Mouse (Mus musculus): Measurements from ENCODE around the gene Gm20388. TPM values are rescaled to one million over a fixed set of nuclear protein-coding genes. Genes with fewer than 3 reads are reported as not detected.

Gm20388 gene
- polyA plus RNA-seq, 1 experiment from 2014 or later: 5.5 TPM

DNA sequence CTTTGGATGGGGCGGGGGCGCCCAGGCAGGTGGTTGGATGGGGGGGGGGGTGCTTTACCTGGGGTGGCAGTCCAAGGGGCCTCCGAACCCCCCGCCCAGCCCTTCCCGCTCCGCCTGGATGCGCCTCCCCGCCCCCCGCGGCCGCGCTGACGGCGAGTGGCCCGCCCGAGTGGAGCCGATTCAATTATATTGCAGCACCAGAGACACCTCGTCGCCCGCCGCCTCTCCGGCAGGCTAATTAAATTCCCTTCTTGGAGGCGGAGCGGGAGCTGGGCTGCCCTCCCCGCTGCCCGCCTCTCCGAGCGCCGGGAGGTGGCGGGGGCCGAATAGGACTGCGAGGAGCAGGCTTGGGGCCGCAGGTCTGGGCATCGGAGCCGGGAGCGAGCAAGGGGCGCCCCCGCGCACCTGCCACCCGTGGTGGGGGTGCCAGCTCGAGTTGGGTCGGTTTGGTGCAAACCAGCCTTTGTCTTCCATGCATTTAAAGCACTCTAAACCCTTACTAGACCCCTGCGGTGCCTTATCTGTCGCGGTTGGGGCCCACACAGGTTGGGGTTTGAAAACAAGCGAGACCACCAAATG lies 627.3 kb downstream of the Gm20388 start:
- H3K4me2 ChIP-seq: peak overlapping the region; percentile 98
- ATAC-seq (ENCODE audit: borderline replicate concordance, extremely low read depth, low FRiP score, low TSS enrichment): no peak
- H3K9me3 ChIP-seq: no peaks in the 10 kb centered on the region
- H3K36me3 ChIP-seq: no peaks in the 10 kb centered on the region
- peaks cover 89% of the 10 kb centered on the region for H3K4me1 ChIP-seq
- peak overlapping the region; percentile 97 for H3K27ac ChIP-seq
- H3K27me3 ChIP-seq: no peaks in the 10 kb centered on the region
- H3K9ac ChIP-seq: peak overlapping the region; percentile 48
- 2% methylated on average over 45 of the region's 46 CpGs for WGBS
- peak overlapping the region; percentile 66 for H3K4me3 ChIP-seq

DNA sequence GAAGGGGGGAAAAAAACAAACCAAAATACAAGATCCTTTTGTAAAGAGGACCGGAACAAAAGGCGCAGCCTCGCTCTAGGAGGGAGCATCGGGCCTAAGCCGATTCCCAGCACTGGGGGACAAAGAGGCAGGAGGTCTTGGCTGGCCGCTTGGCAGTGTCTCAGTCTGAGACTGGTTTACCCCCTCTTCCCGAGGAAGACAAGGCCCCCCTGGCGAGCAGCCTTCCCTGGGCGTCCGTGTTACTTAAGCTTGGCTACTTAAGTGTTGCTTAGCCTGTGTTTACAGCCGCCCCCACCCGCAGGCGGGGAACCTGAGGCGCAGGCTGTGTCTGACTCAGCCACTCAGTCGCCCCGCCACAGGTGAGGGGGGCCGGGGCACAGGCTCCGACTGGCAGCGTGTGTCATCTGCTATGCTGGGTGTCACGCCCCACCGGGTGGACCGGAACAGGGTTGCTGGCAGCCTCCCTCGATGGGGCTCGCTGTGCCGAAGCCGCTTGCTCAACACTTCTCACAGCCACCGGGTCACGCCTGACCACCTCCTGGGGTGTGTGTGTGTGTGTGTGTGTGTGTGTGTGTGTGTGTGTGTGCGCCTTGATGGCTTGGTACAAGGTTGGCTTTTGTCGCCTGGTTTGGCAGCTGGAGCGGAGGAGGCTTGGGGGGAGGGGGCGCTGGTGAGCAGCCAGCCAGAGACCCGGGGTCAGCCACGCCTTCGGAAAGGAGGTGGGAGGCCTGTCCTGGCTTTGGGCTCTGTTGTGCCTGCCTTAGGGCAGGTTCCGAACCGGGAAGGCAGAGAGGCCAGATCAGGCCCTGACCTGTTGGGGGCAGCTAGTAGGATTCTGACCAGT lies 628.0 kb downstream of the Gm20388 start:
- H3K4me3 ChIP-seq: peak overlapping the region; percentile 66
- H3K4me1 ChIP-seq: peaks cover 89% of the 10 kb centered on the region
- peak overlapping the region; percentile 48 for H3K9ac ChIP-seq
- H3K27ac ChIP-seq: peak overlapping the region; percentile 97
- H3K27me3 ChIP-seq: no peaks in the 10 kb centered on the region
- peak overlapping the region; percentile 98 for H3K4me2 ChIP-seq
- no peaks in the 10 kb centered on the region for H3K36me3 ChIP-seq
- ATAC-seq (ENCODE audit: borderline replicate concordance, extremely low read depth, low FRiP score, low TSS enrichment): 0 out of 2 replicates have a peak, but pooled peaks have one; percentile 8
- H3K9me3 ChIP-seq: no peaks in the 10 kb centered on the region
- 5% methylated on average over 37 of the region's 37 CpGs for WGBS

DNA sequence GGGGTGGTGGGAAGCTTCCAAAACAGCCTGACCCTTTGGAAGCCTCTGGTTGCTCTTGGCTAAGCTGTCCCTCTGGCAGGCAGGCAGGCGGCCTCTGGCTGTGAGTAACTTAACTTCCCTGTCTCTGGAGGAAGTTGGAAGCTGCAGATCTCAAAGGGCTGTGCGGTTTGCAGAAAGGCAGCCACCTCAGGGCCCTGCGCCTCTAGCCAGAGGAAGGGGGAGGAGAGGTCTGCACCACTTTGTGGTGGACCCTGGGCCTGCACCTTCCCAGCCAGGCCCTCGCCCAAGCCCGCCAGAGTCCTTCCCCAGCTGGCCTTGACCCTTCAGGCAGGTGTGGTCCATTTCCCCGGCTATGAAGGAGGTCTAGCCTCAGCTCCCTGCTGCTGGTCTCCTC lies 628.7 kb downstream of the Gm20388 start:
- ATAC-seq (ENCODE audit: borderline replicate concordance, extremely low read depth, low FRiP score, low TSS enrichment): no peak

DNA sequence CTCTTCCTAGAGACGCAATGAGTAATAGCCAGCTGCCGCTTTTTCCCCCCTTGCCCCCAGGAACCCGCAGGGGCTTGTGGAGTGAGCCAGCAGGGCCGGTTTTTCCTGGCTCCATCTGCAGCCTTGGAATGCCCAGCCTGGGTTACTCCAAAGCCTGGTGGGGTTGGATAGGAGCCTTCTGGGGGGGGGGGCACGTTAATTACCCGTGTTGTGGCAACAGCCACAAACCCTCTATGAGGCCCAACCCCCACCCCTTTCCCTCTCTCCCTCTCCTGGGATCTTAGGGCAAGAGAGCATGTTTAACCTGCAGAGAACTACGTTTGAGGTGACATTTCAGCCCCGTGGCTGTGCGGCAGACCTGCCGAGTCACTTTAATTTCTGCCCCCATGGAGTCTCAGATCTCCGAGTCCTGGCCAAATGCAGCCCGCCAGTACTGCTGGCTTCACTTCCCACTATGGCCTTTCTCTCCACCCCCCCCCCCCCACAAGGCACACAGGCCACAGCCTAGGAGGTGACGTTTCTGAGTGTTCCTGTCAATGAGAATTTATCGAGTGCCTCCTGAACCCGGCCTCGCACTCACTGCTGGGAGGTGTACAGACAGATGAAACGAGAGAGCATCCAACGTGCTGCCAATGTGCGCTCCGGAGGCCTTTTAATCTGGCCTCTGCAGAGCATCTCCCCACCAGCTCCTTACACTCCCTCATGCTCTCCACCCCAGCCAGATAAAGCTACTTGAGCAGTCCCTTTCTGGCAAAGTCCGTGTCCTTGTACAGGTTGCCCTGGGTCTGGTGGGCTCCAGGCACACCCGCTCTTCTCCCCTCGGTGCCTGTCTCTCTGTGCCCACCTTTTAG lies 629.4 kb downstream of the Gm20388 start:
- Histone ChIP-seq H3K27ac (peak overlapping the region; percentile 97), H3K27me3 (no peaks in the 10 kb centered on the region), H3K36me3 (no peaks in the 10 kb centered on the region), H3K4me3 (peak overlapping the region; percentile 66), H3K4me1 (peaks cover 81% of the 10 kb centered on the region), H3K4me2 (peak overlapping the region; percentile 98), H3K9ac (no peak overlapping the region), H3K9me3 (no peaks in the 10 kb centered on the region)
- no peak for ATAC-seq (ENCODE audit: borderline replicate concordance, extremely low read depth, low FRiP score, low TSS enrichment)
- WGBS: 31% methylated on average over 22 of the region's 23 CpGs

More for the DNA sequence above, 628.7 kb downstream of the Gm20388 start:
- Histone ChIP-seq H3K9ac (no peak overlapping the region), H3K4me1 (peaks cover 86% of the 10 kb centered on the region), H3K27ac (peak overlapping the region; percentile 97), H3K36me3 (no peaks in the 10 kb centered on the region), H3K4me3 (peak overlapping the region; percentile 66), H3K27me3 (no peaks in the 10 kb centered on the region), H3K4me2 (peak overlapping the region; percentile 98), H3K9me3 (no peaks in the 10 kb centered on the region)
- WGBS: 53% methylated on average over 6 of the region's 6 CpGs

DNA sequence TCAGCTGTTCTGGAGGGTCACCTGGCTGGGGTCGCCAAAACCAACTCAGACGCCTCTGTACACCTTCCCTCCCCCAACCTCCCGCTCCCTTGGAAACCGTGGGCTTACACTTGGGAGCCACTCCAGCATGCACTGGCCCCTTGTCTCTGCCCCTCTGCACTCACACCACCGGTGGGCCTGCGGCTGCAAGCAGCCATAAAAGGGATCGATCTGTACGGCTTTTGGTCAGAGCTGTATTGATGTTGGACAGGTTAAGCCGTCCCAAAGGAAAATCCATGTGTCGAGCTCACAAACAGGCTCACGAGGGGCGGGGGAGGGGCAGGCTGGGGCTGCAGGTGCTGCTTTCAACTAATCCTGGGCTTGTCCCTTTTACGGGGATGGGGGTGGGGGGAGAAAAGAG lies 632.4 kb downstream of the Gm20388 start:
- Histone ChIP-seq H3K4me2 (no peak overlapping the region), H3K4me1 (peaks cover 79% of the 10 kb centered on the region), H3K9me3 (no peaks in the 10 kb centered on the region), H3K9ac (no peak overlapping the region), H3K27ac (0 out of 2 replicates have a peak overlapping the region, but pooled peaks have one; percentile 6), H3K36me3 (no peaks in the 10 kb centered on the region), H3K27me3 (no peaks in the 10 kb centered on the region), H3K4me3 (no peak overlapping the region)
- 30% methylated on average over 13 of the region's 13 CpGs for WGBS
- no peak for ATAC-seq (ENCODE audit: borderline replicate concordance, extremely low read depth, low FRiP score, low TSS enrichment)

DNA sequence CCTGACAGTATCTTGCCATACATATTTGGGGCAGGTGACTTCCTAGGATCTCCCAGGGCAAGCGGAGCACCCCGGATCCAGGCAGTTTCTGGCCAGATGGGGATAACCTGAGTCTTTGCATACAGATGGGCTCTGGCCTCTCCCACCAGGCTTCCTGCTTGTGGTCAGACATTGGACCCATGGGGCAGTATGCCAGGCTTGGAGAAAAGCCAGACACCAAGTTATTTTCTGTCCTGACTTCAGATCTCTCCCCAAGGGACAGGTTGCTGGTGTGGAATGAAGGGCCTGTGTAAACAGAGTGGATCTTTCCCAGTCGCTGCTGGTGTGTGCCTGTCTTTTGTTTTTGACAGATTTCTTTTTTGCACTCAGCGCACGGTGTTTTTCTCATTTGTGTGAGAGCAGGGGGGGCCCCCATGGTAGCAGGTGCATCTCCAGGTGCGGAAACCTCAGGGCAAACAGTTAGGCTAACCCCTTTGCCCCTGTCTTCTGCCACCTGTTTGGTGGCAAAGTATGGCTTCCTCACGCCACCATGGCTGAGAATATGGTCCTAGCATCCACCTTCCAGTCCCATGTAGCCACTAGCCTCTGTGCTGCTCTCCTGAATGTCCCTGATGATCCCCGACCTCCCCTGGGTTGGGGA lies 632.9 kb downstream of the Gm20388 start:
- Histone ChIP-seq H3K4me1 (peaks cover 79% of the 10 kb centered on the region), H3K27me3 (no peaks in the 10 kb centered on the region), H3K9me3 (no peaks in the 10 kb centered on the region), H3K4me3 (no peak overlapping the region), H3K36me3 (no peaks in the 10 kb centered on the region), H3K4me2 (no peak overlapping the region), H3K27ac (no peak overlapping the region), H3K9ac (no peak overlapping the region)
- ATAC-seq (ENCODE audit: borderline replicate concordance, extremely low read depth, low FRiP score, low TSS enrichment): no peak
- 58% methylated on average over 8 of the region's 8 CpGs for WGBS

DNA sequence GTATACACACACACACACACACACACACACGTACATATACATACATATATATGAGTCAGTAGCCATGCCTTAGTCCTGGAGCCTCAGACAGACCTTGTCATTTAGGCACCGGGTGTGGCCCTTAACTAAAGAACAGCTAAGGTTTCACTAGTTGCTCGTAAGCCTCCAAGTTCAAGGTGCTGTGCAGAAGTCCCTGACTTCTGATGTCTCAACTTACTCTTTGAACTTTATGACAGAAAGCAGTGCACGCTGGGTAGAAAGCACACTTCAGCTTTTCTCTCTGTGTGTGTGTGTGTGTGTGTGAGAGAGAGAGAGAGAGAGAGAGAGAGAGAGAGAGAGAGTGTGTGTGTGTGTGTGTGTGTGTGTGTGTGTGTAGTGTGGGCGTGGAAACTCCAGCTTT lies 633.5 kb downstream of the Gm20388 start:
- no peak for ATAC-seq (ENCODE audit: borderline replicate concordance, extremely low read depth, low FRiP score, low TSS enrichment)
- H3K4me2 ChIP-seq: no peak overlapping the region
- WGBS: 75% methylated on average over 5 of the region's 5 CpGs

DNA sequence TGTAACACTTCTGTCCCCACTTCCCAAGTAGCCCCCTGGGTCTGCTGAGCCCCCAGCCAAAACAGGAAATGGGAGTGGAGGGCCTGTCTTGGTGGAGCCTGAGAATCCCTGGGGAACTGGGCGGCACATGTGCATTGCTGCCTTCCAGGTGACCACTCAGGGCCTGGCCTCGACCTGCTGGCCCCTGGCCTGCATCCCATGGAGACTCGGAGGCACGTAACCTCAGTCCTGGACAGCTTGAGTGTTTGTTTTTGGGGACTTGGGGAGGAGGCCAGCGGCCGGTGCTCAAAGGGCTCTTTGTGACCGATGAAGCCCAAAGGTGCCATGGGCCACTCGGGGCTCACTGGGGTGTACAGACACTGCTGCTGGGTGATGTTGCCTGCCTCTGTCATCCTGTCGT lies 636.9 kb downstream of the Gm20388 start:
- H3K27ac ChIP-seq: no peak overlapping the region
- H3K9me3 ChIP-seq: no peaks in the 10 kb centered on the region
- no peak for ATAC-seq (ENCODE audit: borderline replicate concordance, extremely low read depth, low FRiP score, low TSS enrichment)
- H3K4me2 ChIP-seq: no peak overlapping the region
- H3K9ac ChIP-seq: no peak overlapping the region
- no peaks in the 10 kb centered on the region for H3K27me3 ChIP-seq
- H3K36me3 ChIP-seq: no peaks in the 10 kb centered on the region
- peaks cover 74% of the 10 kb centered on the region for H3K4me1 ChIP-seq
- 55% methylated on average over 9 of the region's 9 CpGs for WGBS
- H3K4me3 ChIP-seq: no peak overlapping the region

More for the DNA sequence above, 633.5 kb downstream of the Gm20388 start:
- Histone ChIP-seq H3K4me1 (peaks cover 78% of the 10 kb centered on the region), H3K27ac (no peak overlapping the region), H3K9me3 (no peaks in the 10 kb centered on the region), H3K36me3 (no peaks in the 10 kb centered on the region), H3K27me3 (no peaks in the 10 kb centered on the region), H3K9ac (no peak overlapping the region), H3K4me3 (no peak overlapping the region)

DNA sequence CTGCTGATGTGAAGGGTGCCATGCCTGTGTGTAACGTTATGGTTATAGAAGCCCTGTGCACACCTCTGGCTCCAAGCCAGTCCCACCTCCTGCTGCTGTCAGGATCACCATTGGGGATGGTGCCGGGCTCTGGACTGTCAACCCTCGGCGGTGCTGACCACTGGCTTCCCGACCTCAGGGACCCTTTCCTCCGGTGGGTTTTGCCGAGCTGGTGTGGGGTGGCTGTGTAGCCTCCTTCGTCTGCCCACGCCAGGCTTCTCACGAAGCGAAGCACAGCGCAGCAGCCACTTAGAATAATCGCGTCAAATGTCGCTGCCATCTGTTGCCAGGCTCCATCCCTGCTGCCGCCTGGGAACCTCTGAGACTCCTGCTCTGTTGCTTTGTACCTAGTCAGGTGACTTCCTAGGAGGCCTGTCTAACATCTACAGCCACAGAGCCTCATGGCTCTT lies 637.7 kb downstream of the Gm20388 start:
- H3K27ac ChIP-seq: no peak overlapping the region

DNA sequence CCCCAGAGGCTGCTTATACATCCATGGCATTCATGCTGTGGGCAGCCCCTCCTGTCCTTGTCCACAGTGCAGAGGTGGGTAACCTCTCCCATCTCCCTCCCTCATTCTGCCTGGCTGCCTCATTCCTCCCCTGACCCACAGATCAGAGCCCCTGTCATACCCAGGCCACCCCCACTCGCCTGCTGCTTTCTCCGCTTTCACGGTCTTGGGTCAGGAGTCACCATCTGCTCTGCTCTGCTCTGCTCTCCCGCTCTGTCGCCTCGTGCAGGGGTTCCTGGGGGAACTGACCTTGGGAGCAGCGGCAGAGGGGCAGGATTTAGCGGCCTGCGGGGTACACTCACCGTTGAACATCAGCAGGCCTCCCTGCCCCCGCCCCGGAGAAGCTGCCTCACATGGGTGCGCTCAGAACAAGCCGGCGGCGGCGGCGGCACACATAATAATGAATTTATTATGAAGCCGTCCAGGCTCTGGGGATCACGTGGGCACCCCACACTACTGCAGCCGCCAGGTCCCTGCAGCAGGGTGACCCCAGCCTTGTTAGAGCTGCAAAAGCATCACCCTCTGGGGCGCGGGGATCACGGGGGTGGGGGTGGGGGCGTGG lies 638.8 kb downstream of the Gm20388 start:
- ATAC-seq (ENCODE audit: borderline replicate concordance, extremely low read depth, low FRiP score, low TSS enrichment): peak; percentile 2; the same call in 1 of the 2 replicates
- Histone ChIP-seq H3K27me3 (no peaks in the 10 kb centered on the region), H3K27ac (no peak overlapping the region), H3K9ac (no peak overlapping the region), H3K4me2 (peak overlapping the region; percentile 25), H3K4me1 (peaks cover 58% of the 10 kb centered on the region), H3K9me3 (no peaks in the 10 kb centered on the region), H3K4me3 (no peak overlapping the region), H3K36me3 (peaks cover 2% of the 10 kb centered on the region; the same call in 1 of the 2 replicates)
- 23% methylated on average over 25 of the region's 25 CpGs for WGBS

More for the DNA sequence above, 637.7 kb downstream of the Gm20388 start:
- no peak overlapping the region for H3K9ac ChIP-seq
- no peaks in the 10 kb centered on the region for H3K9me3 ChIP-seq
- no peaks in the 10 kb centered on the region for H3K36me3 ChIP-seq
- H3K4me2 ChIP-seq: no peak overlapping the region
- ATAC-seq (ENCODE audit: borderline replicate concordance, extremely low read depth, low FRiP score, low TSS enrichment): no peak
- 57% methylated on average over 16 of the region's 16 CpGs for WGBS
- H3K27me3 ChIP-seq: no peaks in the 10 kb centered on the region
- no peak overlapping the region for H3K4me3 ChIP-seq
- peaks cover 67% of the 10 kb centered on the region for H3K4me1 ChIP-seq

DNA sequence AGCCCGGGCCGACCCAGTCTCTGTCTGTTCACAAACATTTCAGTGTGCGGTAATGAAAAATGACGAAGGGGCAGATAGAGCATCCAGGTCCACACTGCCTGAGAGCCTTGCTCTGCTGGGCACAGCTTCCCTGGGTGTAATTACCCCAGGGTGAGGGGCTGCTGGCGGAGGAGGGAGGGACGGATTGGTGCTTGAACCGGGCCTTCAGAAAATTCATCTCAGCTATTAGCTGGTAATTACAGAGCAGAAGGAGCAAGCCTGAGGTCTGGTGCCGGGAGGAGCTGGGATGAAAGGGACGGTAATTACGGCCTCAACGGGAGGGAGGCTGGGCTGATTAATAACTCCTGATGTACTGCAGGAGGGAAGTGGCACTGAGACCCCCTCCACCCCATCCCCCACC lies 639.3 kb downstream of the Gm20388 start:
- H3K27ac ChIP-seq: no peak overlapping the region
- no peak overlapping the region for H3K9ac ChIP-seq
- H3K4me2 ChIP-seq: peak overlapping the region; percentile 25; the same call in 1 of the 2 replicates
- ATAC-seq (ENCODE audit: borderline replicate concordance, extremely low read depth, low FRiP score, low TSS enrichment): no peak
- no peaks in the 10 kb centered on the region for H3K9me3 ChIP-seq
- H3K4me3 ChIP-seq: no peak overlapping the region
- 44% methylated on average over 11 of the region's 11 CpGs for WGBS
- no peaks in the 10 kb centered on the region for H3K27me3 ChIP-seq
- peaks cover 7% of the 10 kb centered on the region; the same call in 1 of the 2 replicates for H3K36me3 ChIP-seq
- H3K4me1 ChIP-seq: peaks cover 58% of the 10 kb centered on the region

All from lung, embryonic 15.5 days (tissue).